Mouse (Mus musculus) adrenal gland, adult 8-10 months (tissue): ENCODE measurements around the gene Wnt3a. TPM values are rescaled to one million over a fixed set of nuclear protein-coding genes. Genes with fewer than 3 reads are reported as not detected.
"Not testable (repeated sequence)": the region's sequence is repeated elsewhere in the genome, so short reads cannot be mapped to it uniquely, and the experiment has no call there.

Experiments used
- DNase-seq: peaks from one replicate; pipeline ENCODE4 v3.0.0; 2022
- total RNA-seq, 4 experiments: library from RNA; stranded (reverse); gene quantifications; 2 replicates each; pipeline ENCODE4 v1.2.4; 2022

Wnt3a gene
- total RNA-seq, 4 experiments from 2014 or later: not detected

- peak; percentile 65 for DNase-seq
These were observed 17.0 kb upstream of the Wnt3a start for GRCm38 (mm10) chr11:59307422-59308163.

- DNase-seq: no peak
These were observed 16.2 kb upstream of the Wnt3a start, which contains the start of gene Wnt9a for GRCm38 (mm10) chr11:59306461-59307421. Gene Wnt9a, plus strand, starts transcription at chr11:59306928.

GRCm38 (mm10) chr11:59305821-59306215 lies 15.3 kb upstream of the Wnt3a start:
- DNase-seq: no peak

- DNase-seq: no peak
These were observed 14.7 kb upstream of the Wnt3a start for GRCm38 (mm10) chr11:59305008-59305820.

- DNase-seq: peak; percentile 78
These were observed 12.4 kb upstream of the Wnt3a start for GRCm38 (mm10) chr11:59302700-59303569.

GRCm38 (mm10) chr11:59301053-59301452 lies 10.5 kb upstream of the Wnt3a start:
- DNase-seq: not testable (repeated sequence)

- no peak for DNase-seq
These were observed 9.6 kb upstream of the Wnt3a start for GRCm38 (mm10) chr11:59300185-59300584.

GRCm38 (mm10) chr11:59297941-59298340 lies 7.4 kb upstream of the Wnt3a start:
- DNase-seq: no peak

- peak; percentile 46 for DNase-seq
These were observed 3.1 kb upstream of the Wnt3a start for GRCm38 (mm10) chr11:59293616-59294015.

GRCm38 (mm10) chr11:59289706-59290105 lies 846 bp downstream of the Wnt3a start:
- no peak for DNase-seq

GRCm38 (mm10) chr11:59284146-59284545 lies 6.4 kb downstream of the Wnt3a start:
- no peak for DNase-seq

GRCm38 (mm10) chr11:59282933-59283332 lies 7.6 kb downstream of the Wnt3a start:
- no peak for DNase-seq

- no peak for DNase-seq
These were observed 8.4 kb downstream of the Wnt3a start for GRCm38 (mm10) chr11:59282111-59282510.

- DNase-seq: no peak
These were observed 12.5 kb downstream of the Wnt3a start for GRCm38 (mm10) chr11:59278047-59278446.

GRCm38 (mm10) chr11:59276877-59277276 lies 13.7 kb downstream of the Wnt3a start:
- no peak for DNase-seq

GRCm38 (mm10) chr11:59274184-59274583 lies 16.4 kb downstream of the Wnt3a start:
- no peak for DNase-seq

- no peak for DNase-seq
These were observed 23.8 kb downstream of the Wnt3a start for GRCm38 (mm10) chr11:59266727-59267126.

- no peak for DNase-seq
These were observed 25.3 kb downstream of the Wnt3a start for GRCm38 (mm10) chr11:59265154-59265813.

- DNase-seq: no peak
These were observed 26.0 kb downstream of the Wnt3a start for GRCm38 (mm10) chr11:59264593-59264992.

GRCm38 (mm10) chr11:59263870-59264563 lies 26.5 kb downstream of the Wnt3a start:
- DNase-seq: peak; percentile 21
